Mouse (Mus musculus) inflammation-experienced regulatory T-cells, adult 16 weeks (primary cell): ENCODE data around the gene Sult2a7. TPM values are rescaled to one million over a fixed set of nuclear protein-coding genes. Genes with fewer than 3 reads are reported as not detected.

Source experiments
- polyA plus RNA-seq: library from polyadenylated mRNA; unstranded; fragments of 100-300 nt; shearing (Covaris generic); gene quantifications from one replicate; pipeline ENCODE4 v1.2.1, GENCODE M21; 2017

The Sult2a7 gene
- polyA plus RNA-seq: not detected

GRCm38 (mm10) chr7:14494130-14494529 is at the start of gene Sult2a7:
Sult2a7 (minus strand) TSS chr7:14494230.

GRCm38 (mm10) chr7:14446534-14446933 is 47.5 kb downstream of the Sult2a7 start, which contains the start of gene Sult2a8:
Sult2a8 (minus strand) TSS chr7:14446769.

Other genes starting within 250 kb of the Sult2a7 start
- gene Sult2a6, start 239.4 kb downstream of the Sult2a7 start, polyA plus RNA-seq: not detected
- not detected for gene Obox8, start 160.7 kb downstream of the Sult2a7 start, polyA plus RNA-seq
- gene Sult2a8, start 47.5 kb downstream of the Sult2a7 start, polyA plus RNA-seq: not detected
- not detected for gene Vmn1r90, start 69.3 kb upstream of the Sult2a7 start, polyA plus RNA-seq
- gene Obox7, start 165.3 kb upstream of the Sult2a7 start, polyA plus RNA-seq: not detected